Mouse (Mus musculus) gastrocnemius, postnatal 10 days (tissue): ENCODE data around the gene Fbxo17. TPM values are rescaled to one million over a fixed set of nuclear protein-coding genes. Genes with fewer than 3 reads are reported as not detected.
"Not testable (repeated sequence)": the region's sequence is repeated elsewhere in the genome, so short reads cannot be mapped to it uniquely, and the experiment has no call there.

Experiments
- DNase-seq: peaks from one replicate; pipeline ENCODE4 v3.0.0; 2021; ENCODE audit warnings: mixed read lengths
- long read RNA-seq, 2 experiments: library from polyadenylated mRNA; stranded (forward); transcript quantifications; one replicate each; pipeline ENCODE4 v2.0.0; 2021
- total RNA-seq, 2 experiments: library from RNA; stranded (reverse); gene quantifications; 2 replicates each; pipeline ENCODE4 v1.2.3; 2021

Fbxo17 gene
- total RNA-seq: 10 to 100 TPM; 12.2 to 13.5 TPM
- long read RNA-seq, experiment 1, transcript Fbxo17-203 (7 exons, 1,563 nt): minor isoform, 9 of 40 reads
- long read RNA-seq, experiment 1, transcript Fbxo17-202 (8 exons, 1,806 nt): major isoform, 13 of 40 reads
- long read RNA-seq, experiment 1, partial matches to known transcripts: 2 of 40 reads
- long read RNA-seq, experiment 1, other reads (novel, unspliced or antisense): 11 of 40 reads
- long read RNA-seq, experiment 2, transcript Fbxo17-203 (7 exons, 1,563 nt): major isoform, 13 of 37 reads
- long read RNA-seq, experiment 2, transcript Fbxo17-202 (8 exons, 1,806 nt): minor isoform, 10 of 37 reads
- long read RNA-seq, experiment 2, partial matches to known transcripts: 2 of 37 reads
- long read RNA-seq, experiment 2, other reads (novel, unspliced or antisense): 9 of 37 reads

GRCm38 (mm10) chr7:28716590-28717281, at the start of gene Fbxo17:
Fbxo17 (plus strand) TSS chr7:28716804.
- DNase-seq: peak; percentile 75

- DNase-seq: no peak
Measured at GRCm38 (mm10) chr7:28671172-28671571, 45.4 kb upstream of the Fbxo17 start.

- no peak for DNase-seq
Measured at GRCm38 (mm10) chr7:28672276-28672675, 44.3 kb upstream of the Fbxo17 start.

GRCm38 (mm10) chr7:28672786-28673185, 43.8 kb upstream of the Fbxo17 start:
- not testable (repeated sequence) for DNase-seq

- no peak for DNase-seq
Measured at GRCm38 (mm10) chr7:28674994-28675393, 41.6 kb upstream of the Fbxo17 start.

- peak; percentile 21 for DNase-seq
Measured at GRCm38 (mm10) chr7:28675746-28676145, 40.9 kb upstream of the Fbxo17 start.

GRCm38 (mm10) chr7:28676811-28677541, 39.6 kb upstream of the Fbxo17 start:
- no peak for DNase-seq

- no peak for DNase-seq
Measured at GRCm38 (mm10) chr7:28677624-28678023, 39.0 kb upstream of the Fbxo17 start.

GRCm38 (mm10) chr7:28691075-28691474, 25.5 kb upstream of the Fbxo17 start:
- no peak for DNase-seq

GRCm38 (mm10) chr7:28692545-28693320, 23.9 kb upstream of the Fbxo17 start, which contains the start of gene Fbxo27:
Fbxo27 (plus strand) TSS chr7:28692849.
- DNase-seq: no peak

GRCm38 (mm10) chr7:28693321-28693966, 23.2 kb upstream of the Fbxo17 start:
- peak; percentile 39 for DNase-seq

- no peak for DNase-seq
Measured at GRCm38 (mm10) chr7:28694423-28694822, 22.2 kb upstream of the Fbxo17 start.

GRCm38 (mm10) chr7:28694966-28695511, 21.6 kb upstream of the Fbxo17 start:
- no peak for DNase-seq

- DNase-seq: no peak
Measured at GRCm38 (mm10) chr7:28697277-28697676, 19.3 kb upstream of the Fbxo17 start.

GRCm38 (mm10) chr7:28700269-28700668, 16.3 kb upstream of the Fbxo17 start:
- no peak for DNase-seq

GRCm38 (mm10) chr7:28701306-28701705, 15.3 kb upstream of the Fbxo17 start:
- not testable (repeated sequence) for DNase-seq

GRCm38 (mm10) chr7:28702601-28703143, 13.9 kb upstream of the Fbxo17 start:
- DNase-seq: no peak

GRCm38 (mm10) chr7:28709454-28709853, 7.2 kb upstream of the Fbxo17 start:
- DNase-seq: no peak

- DNase-seq: no peak
Measured at GRCm38 (mm10) chr7:28710962-28711361, 5.6 kb upstream of the Fbxo17 start.

GRCm38 (mm10) chr7:28714667-28715066, 1.9 kb upstream of the Fbxo17 start:
- no peak for DNase-seq

GRCm38 (mm10) chr7:28715598-28715997, 1.0 kb upstream of the Fbxo17 start:
- no peak for DNase-seq
